Mouse (Mus musculus) CH12.LX (cell line): Measurements from ENCODE around the gene Olfr389. TPM values are rescaled to one million over a fixed set of nuclear protein-coding genes. Genes with fewer than 3 reads are reported as not detected.

Source experiments
- DNase-seq: peaks from one replicate; pipeline ENCODE4 v3.0.0-alpha.2; 2013; ENCODE audit errors: extremely low read depth
- H3K27ac ChIP-seq: 2 replicates; pipeline ENCODE4 v1.5.1; 2012; ENCODE audit warnings: low read depth, mild to moderate bottlenecking, control low read depth, moderate library complexity; ENCODE audit not compliant: insufficient read depth
- H3K27me3 ChIP-seq: replicated peaks from 2 replicates; pipeline ENCODE3; 2012; ENCODE audit warnings: inconsistent platforms
- H3K36me3 ChIP-seq, 2 experiments: replicated peaks in 1 of 2; 2 replicates each; pipeline versions ENCODE3 to v1.6.1; 2012; ENCODE audit warnings: inconsistent platforms in 1 of 2, low read length in 1 of 2, mild to moderate bottlenecking in 1 of 2, mixed read lengths in 1 of 2, moderate library complexity in 1 of 2; ENCODE audit not compliant: control insufficient read depth in 1 of 2, insufficient read depth in 1 of 2
- H3K4me1 ChIP-seq, 2 experiments: 2 replicates each; pipeline ENCODE4 v1.6.1; 2012; ENCODE audit warnings: inconsistent platforms in 1 of 2, moderate library complexity in 1 of 2; ENCODE audit not compliant: insufficient read depth in 2 of 2, control insufficient read depth in 1 of 2
- H3K4me2 ChIP-seq: 2 replicates; pipeline ENCODE4 v1.6.1; 2012; ENCODE audit warnings: low read depth, mild to moderate bottlenecking, control low read depth; ENCODE audit not compliant: poor library complexity, insufficient read depth, severe bottlenecking
- H3K4me3 ChIP-seq, 3 experiments: fragments of 150-350 bp in 1 of 3; sonication (generic) in 1 of 3; replicated peaks in 1 of 3; 2 replicates each; pipeline versions ENCODE3 to v1.5.1; 2011 to 2012; ENCODE audit warnings: low read depth in 2 of 3, low read length in 2 of 3, mild to moderate bottlenecking in 2 of 3, moderate library complexity in 2 of 3, control low read depth in 1 of 3, improper control_type of control experiment in 1 of 3, inconsistent platforms in 1 of 3, mixed read lengths in 1 of 3; ENCODE audit not compliant: poor library complexity in 1 of 3
- H3K79me2 ChIP-seq: replicated peaks from 2 replicates; pipeline ENCODE4 v1.6.1; 2012; ENCODE audit warnings: mild to moderate bottlenecking, moderate library complexity; ENCODE audit not compliant: control insufficient read depth, poor library complexity, insufficient read depth, severe bottlenecking; ENCODE audit errors: extremely low read depth
- H3K9ac ChIP-seq: 2 replicates; pipeline ENCODE4 v1.6.1; 2012; ENCODE audit warnings: low read depth, mild to moderate bottlenecking, control low read depth, moderate library complexity; ENCODE audit not compliant: insufficient read depth
- H3K9me3 ChIP-seq: replicated peaks from 2 replicates; pipeline ENCODE3; 2012; ENCODE audit warnings: low read length, inconsistent platforms, mixed read lengths
- BHLHE40 ChIP-seq: IDR thresholded peaks from 2 replicates; pipeline ENCODE4 v1.6.1; 2011; ENCODE audit warnings: mild to moderate bottlenecking, low read depth, low read length, improper control_type of control experiment
- CHD1 ChIP-seq: IDR thresholded peaks from 2 replicates; pipeline ENCODE4 v1.6.1; 2012; ENCODE audit warnings: low read depth, low read length, improper control_type of control experiment, inconsistent platforms
- CTCF ChIP-seq, 2 experiments: IDR thresholded peaks in 1 of 2; conservative IDR thresholded peaks in 1 of 2; 2 replicates each; pipeline ENCODE4 v1.5.1; 2011 to 2012; ENCODE audit warnings: low read depth in 2 of 2, low read length in 2 of 2, improper control_type of control experiment in 1 of 2, inconsistent platforms in 1 of 2, mild to moderate bottlenecking in 1 of 2, moderate library complexity in 1 of 2
- ELF1 ChIP-seq: IDR thresholded peaks from 2 replicates; pipeline ENCODE4 v1.6.1; 2014; ENCODE audit warnings: low read depth, mild to moderate bottlenecking, inconsistent platforms, low read length, improper control_type of control experiment
- EP300 ChIP-seq: IDR thresholded peaks from 2 replicates; pipeline ENCODE4 v1.6.1; 2011; ENCODE audit warnings: low read length, improper control_type of control experiment
- ETS1 ChIP-seq: conservative IDR thresholded peaks from 2 replicates; pipeline ENCODE4 v1.6.1; 2012; ENCODE audit warnings: low read depth, mild to moderate bottlenecking, inconsistent platforms, low read length, improper control_type of control experiment, moderate library complexity
- GABPA ChIP-seq: IDR thresholded peaks from 2 replicates; pipeline ENCODE4 v1.6.1; 2012; ENCODE audit warnings: low read depth, low read length, improper control_type of control experiment, inconsistent platforms; ENCODE audit not compliant: insufficient replicate concordance
- IRF4 ChIP-seq: IDR thresholded peaks from 2 replicates; pipeline ENCODE4 v1.6.1; 2014; ENCODE audit warnings: low read depth, mild to moderate bottlenecking, inconsistent platforms, low read length, improper control_type of control experiment
- JUN ChIP-seq: IDR thresholded peaks from 2 replicates; pipeline ENCODE4 v1.6.1; 2011; ENCODE audit warnings: low read depth, mild to moderate bottlenecking, low read length, improper control_type of control experiment, moderate library complexity; ENCODE audit not compliant: insufficient read depth
- JUND ChIP-seq: conservative IDR thresholded peaks from 2 replicates; pipeline ENCODE4 v1.6.1; 2011; ENCODE audit warnings: low read depth, low read length, improper control_type of control experiment
- KAT2A ChIP-seq: IDR thresholded peaks from 2 replicates; pipeline ENCODE4 v1.6.1; 2012; ENCODE audit warnings: low read length, improper control_type of control experiment, inconsistent platforms; ENCODE audit not compliant: insufficient replicate concordance
- MAFK ChIP-seq: IDR thresholded peaks from 2 replicates; pipeline ENCODE4 v1.6.1; 2011; ENCODE audit warnings: low read length, improper control_type of control experiment; ENCODE audit not compliant: insufficient replicate concordance
- MAZ ChIP-seq: IDR thresholded peaks from 2 replicates; pipeline ENCODE4 v1.6.1; 2012; ENCODE audit warnings: low read depth, mild to moderate bottlenecking, inconsistent platforms, low read length, improper control_type of control experiment, moderate library complexity
- MEF2A ChIP-seq: IDR thresholded peaks from 2 replicates; pipeline ENCODE4 v1.6.1; 2014; ENCODE audit warnings: low read depth, mild to moderate bottlenecking, inconsistent platforms, low read length, improper control_type of control experiment, borderline replicate concordance
- MXI1 ChIP-seq: IDR thresholded peaks from 2 replicates; pipeline ENCODE4 v1.6.1; 2011; ENCODE audit warnings: mild to moderate bottlenecking, low read depth, low read length, improper control_type of control experiment
- MYC ChIP-seq: IDR thresholded peaks from 2 replicates; pipeline ENCODE4 v1.6.1; 2011; ENCODE audit warnings: low read depth, mild to moderate bottlenecking, improper control_type of control experiment, low read length
- NELFE ChIP-seq: IDR thresholded peaks from 2 replicates; pipeline ENCODE4 v1.6.1; 2011; ENCODE audit warnings: low read depth, low read length, improper control_type of control experiment
- PAX5 ChIP-seq: IDR thresholded peaks from 2 replicates; pipeline ENCODE4 v1.6.1; 2012; ENCODE audit warnings: low read length, inconsistent platforms, mixed read lengths
- POLR2AphosphoS2 ChIP-seq: IDR thresholded peaks from 2 replicates; pipeline ENCODE4 v1.6.1; 2011; ENCODE audit warnings: low read depth, low read length, improper control_type of control experiment
- RAD21 ChIP-seq: IDR thresholded peaks from 2 replicates; pipeline ENCODE4 v1.6.1; 2011; ENCODE audit warnings: low read depth, mild to moderate bottlenecking, low read length, improper control_type of control experiment, moderate library complexity
- SMC3 ChIP-seq: IDR thresholded peaks from 2 replicates; pipeline ENCODE4 v1.6.1; 2011; ENCODE audit warnings: low read depth, low read length, improper control_type of control experiment
- TBP ChIP-seq: conservative IDR thresholded peaks from 2 replicates; pipeline ENCODE4 v1.6.1; 2011; ENCODE audit warnings: low read depth, low read length, improper control_type of control experiment
- TCF12 ChIP-seq: IDR thresholded peaks from 2 replicates; pipeline ENCODE4 v1.6.1; 2014; ENCODE audit warnings: low read depth, mild to moderate bottlenecking, inconsistent platforms, low read length, improper control_type of control experiment
- UBTF ChIP-seq: IDR thresholded peaks from 2 replicates; pipeline ENCODE4 v1.6.1; 2012; ENCODE audit warnings: low read depth, mild to moderate bottlenecking, inconsistent platforms, low read length, improper control_type of control experiment, moderate library complexity
- USF2 ChIP-seq: conservative IDR thresholded peaks from 2 replicates; pipeline ENCODE4 v1.6.1; 2011; ENCODE audit warnings: low read depth, low read length, improper control_type of control experiment
- ZC3H11A ChIP-seq: IDR thresholded peaks from 2 replicates; pipeline ENCODE4 v1.6.1; 2012; ENCODE audit warnings: low read depth, mild to moderate bottlenecking, inconsistent platforms, low read length, improper control_type of control experiment
- ZKSCAN1 ChIP-seq: IDR thresholded peaks from 2 replicates; pipeline ENCODE4 v1.6.1; 2012; ENCODE audit warnings: low read depth, inconsistent platforms, low read length, improper control_type of control experiment, borderline replicate concordance
- ZMIZ1 ChIP-seq: IDR thresholded peaks from 2 replicates; pipeline ENCODE4 v1.6.1; 2012; ENCODE audit warnings: low read depth, mild to moderate bottlenecking, inconsistent platforms, low read length, improper control_type of control experiment
- ZNF384 ChIP-seq: IDR thresholded peaks from 2 replicates; pipeline ENCODE4 v1.6.1; 2012; ENCODE audit warnings: low read depth, low read length, improper control_type of control experiment, inconsistent platforms
- dilution Hi-C: fragments of 300-500 bp; cut with MboI; formaldehyde crosslinking; loops from 2 replicates; pipeline ENCODE4 v1.14.3; 2020; ENCODE audit warnings: low sequenced_read_pairs; ENCODE audit not compliant: extremely low pct_unique_long_range_greater_than_20kb, extremely low pct_ligation_motif_present
- in situ Hi-C: fragments of 300-500 bp; cut with MboI; formaldehyde crosslinking; loops from 3 replicates; pipeline ENCODE4 v1.14.3; 2019; ENCODE audit warnings: low sequenced_read_pairs, low pct_ligation_motif_present, low pct_unique_long_range_greater_than_20kb, mixed read lengths
- polyA plus RNA-seq: library from polyadenylated mRNA; unstranded; fragments of >175 nt; gene quantifications from 2 replicates; pipeline ENCODE4 v1.2.1, GENCODE M21; 2012; ENCODE audit warnings: low read depth; ENCODE audit not compliant: insufficient read length
- total RNA-seq, 2 experiments: library from RNA; depleted of rRNA; stranded (reverse); fragments of 300-350 nt in 1 of 2; fragments of >200 nt in 1 of 2; gene quantifications; 2 replicates each; pipeline ENCODE4 v1.2.3; 2012 to 2014

Olfr389 gene
- total and polyA plus RNA-seq, 3 experiments, result not detected

DNA sequence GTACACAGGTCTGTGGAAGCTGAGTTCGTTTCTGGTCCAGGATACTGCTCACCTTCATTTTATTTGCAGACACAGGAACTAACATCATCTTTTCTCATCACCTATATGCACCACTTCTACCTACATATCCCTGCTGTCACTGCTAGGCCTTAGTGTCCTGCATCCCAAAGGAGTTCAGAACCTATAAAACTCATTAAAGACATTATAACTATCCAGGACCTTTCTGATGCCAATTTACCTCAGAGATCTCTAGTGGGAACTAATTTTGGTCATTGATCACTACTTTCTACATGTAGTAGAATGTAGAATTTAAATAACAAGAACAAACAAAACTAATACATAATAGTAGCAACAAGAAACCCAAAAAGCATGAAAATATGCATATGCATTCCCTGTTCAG lies 22.4 kb upstream of the Olfr389 start, which contains the start of gene Olfr391-ps:
TSS of gene Olfr391-ps (minus strand) at position 101 of the 400 bp plus-strand sequence.
- Histone ChIP-seq H3K27ac (no peak within 1 kb of the TSS), H3K4me1 (no peaks in the 10 kb centered on the region), H3K36me3 (no peaks in the 10 kb centered on the region), H3K4me2 (no peak within 1 kb of the TSS), H3K9ac (no peak within 1 kb of the TSS), H3K79me2 (no peaks in the 10 kb centered on the region), H3K4me3 (no peak within 1 kb of the TSS), H3K27me3 (peaks cover 60% of the 10 kb centered on the region), H3K9me3 (no peaks in the 10 kb centered on the region)
- dilution Hi-C loops, result no loop called here
- in situ Hi-C loops, result no loop called here
- TF ChIP-seq SMC3 (no peak), ZKSCAN1 (no peak), RAD21 (no peak), MAZ (no peak), USF2 (no peak), MEF2A (no peak), CTCF (conservative IDR thresholded peaks at IDR 0.05 in 1 of 2, IDR thresholded peaks at IDR 0.05 in 1 of 2; ENCODE audit: low read depth in 2 of 2, low read length in 2 of 2) (no peak), TBP (no peak), MXI1 (no peak), ZMIZ1 (no peak), POLR2AphosphoS2 (no peak), ETS1 (no peak), CHD1 (no peak), ZNF384 (no peak), IRF4 (no peak), JUN (no peak)
- DNase-seq, result no peak

- no peak for TF ChIP-seq GABPA
- TF ChIP-seq MYC, result no peak
- TF ChIP-seq UBTF, result no peak
- no peak for TF ChIP-seq MXI1
- TF ChIP-seq KAT2A, result no peak
- TF ChIP-seq JUND, result no peak
- TF ChIP-seq ZC3H11A, result no peak
- no peak for TF ChIP-seq TCF12
- no peak for TF ChIP-seq ZNF384
- no peak for TF ChIP-seq CTCF (conservative IDR thresholded peaks at IDR 0.05 in 1 of 2, IDR thresholded peaks at IDR 0.05 in 1 of 2; ENCODE audit: low read depth in 2 of 2, low read length in 2 of 2)
- TF ChIP-seq BHLHE40, result no peak
- TF ChIP-seq PAX5, result no peak
- no peak for TF ChIP-seq EP300
- TF ChIP-seq TBP, result no peak
- TF ChIP-seq NELFE, result no peak
- TF ChIP-seq ELF1, result no peak
- TF ChIP-seq MAFK, result no peak
- Histone ChIP-seq H3K4me1 (no peaks in the 10 kb centered on the region), H3K36me3 (no peaks in the 10 kb centered on the region), H3K79me2 (no peaks in the 10 kb centered on the region), H3K4me2 (no peak within 1 kb of the TSS), H3K9ac (no peak within 1 kb of the TSS), H3K4me3 (no peak within 1 kb of the TSS), H3K27ac (no peak within 1 kb of the TSS), H3K27me3 (peaks cover 25% of the 10 kb centered on the region), H3K9me3 (no peaks in the 10 kb centered on the region)
- in situ Hi-C loops, result no loop called here
- DNase-seq, result no peak
- dilution Hi-C loops, result no loop called here
Observed at GRCm38 (mm10) chr11:73782664-73783063, 2.2 kb upstream of the Olfr389 start, which contains the start of gene Olfr390. Gene Olfr390, plus strand, starts transcription at chr11:73782964.
